Mouse (Mus musculus): ENCODE data around the gene Samhd1. TPM values are rescaled to one million over a fixed set of nuclear protein-coding genes. Genes with fewer than 3 reads are reported as not detected.
A peak's percentile ranks its signal among the peaks of the same experiment; 100 is the strongest.

Gene Samhd1
- polyA plus RNA-seq, 1 experiment from 2014 or later = 21.7 TPM

GRCm38 (mm10) chr2:157058342-157058998, 76.6 kb downstream of the Samhd1 start:
- Histone ChIP-seq H3K9ac (ENCODE audit: low read length) (peak overlapping the region; percentile 51), H3K27ac (ENCODE audit: low read depth, low read length) (peak overlapping the region; percentile 83), H3K27me3 (ENCODE audit: control insufficient read depth, insufficient read depth, low read length) (no peaks in the 10 kb centered on the region), H3K4me1 (ENCODE audit: control insufficient read depth, insufficient read depth, low read length) (peaks cover 15% of the 10 kb centered on the region), H3K36me3 (ENCODE audit: control insufficient read depth, insufficient read depth, low read length) (peaks cover 8% of the 10 kb centered on the region; the same call in 1 of the 2 replicates), H3K9me3 (ENCODE audit: control insufficient read depth, low read length) (no peaks in the 10 kb centered on the region), H3K4me2 (peak overlapping the region; percentile 32), H3K4me3 (ENCODE audit: low read depth, low read length) (no peak overlapping the region; the same call in 1 of the 2 replicates)
- DNase-seq (ENCODE audit: low spot score, missing footprints) = peak; percentile 94
- peak; percentile 91 for ATAC-seq (ENCODE audit: low FRiP score)
- WGBS = 8% methylated on average over 18 of the region's 18 CpGs

- Histone ChIP-seq H3K27ac (ENCODE audit: low read depth, low read length) (peak overlapping the region; percentile 83; the same call in 1 of the 2 replicates), H3K4me2 (no peak overlapping the region), H3K9me3 (ENCODE audit: control insufficient read depth, low read length) (no peaks in the 10 kb centered on the region), H3K4me1 (ENCODE audit: control insufficient read depth, insufficient read depth, low read length) (peaks cover 15% of the 10 kb centered on the region), H3K36me3 (ENCODE audit: control insufficient read depth, insufficient read depth, low read length) (peaks cover 14% of the 10 kb centered on the region; the same call in 1 of the 2 replicates), H3K27me3 (ENCODE audit: control insufficient read depth, insufficient read depth, low read length) (no peaks in the 10 kb centered on the region), H3K4me3 (ENCODE audit: low read depth, low read length) (no peak overlapping the region), H3K9ac (ENCODE audit: low read length) (no peak overlapping the region; the same call in 1 of the 2 replicates)
- ATAC-seq (ENCODE audit: low FRiP score) (no peak), DNase-seq (ENCODE audit: low spot score, missing footprints) (no peak)
- WGBS = 82% methylated on average over 4 of the region's 4 CpGs
Observed at GRCm38 (mm10) chr2:157057758-157058157, 77.3 kb downstream of the Samhd1 start.

- Histone ChIP-seq H3K27me3 (ENCODE audit: control insufficient read depth, insufficient read depth, low read length) (no peaks in the 10 kb centered on the region), H3K4me2 (no peak overlapping the region), H3K9ac (ENCODE audit: low read length) (no peak overlapping the region), H3K36me3 (ENCODE audit: control insufficient read depth, insufficient read depth, low read length) (peaks cover 18% of the 10 kb centered on the region), H3K4me1 (ENCODE audit: control insufficient read depth, insufficient read depth, low read length) (peaks cover 13% of the 10 kb centered on the region), H3K4me3 (ENCODE audit: low read depth, low read length) (no peak overlapping the region), H3K27ac (ENCODE audit: low read depth, low read length) (no peak overlapping the region), H3K9me3 (ENCODE audit: control insufficient read depth, low read length) (no peaks in the 10 kb centered on the region)
- no peak for ATAC-seq (ENCODE audit: low FRiP score)
- 94% methylated on average over 3 of the region's 3 CpGs for WGBS
- DNase-seq (ENCODE audit: low spot score, missing footprints) = no peak
Observed at GRCm38 (mm10) chr2:157057186-157057585, 77.9 kb downstream of the Samhd1 start.

- no peaks in the 10 kb centered on the region for H3K9me3 ChIP-seq (ENCODE audit: control insufficient read depth, low read length)
- no peak overlapping the region for H3K4me3 ChIP-seq (ENCODE audit: low read depth, low read length)
- H3K4me1 ChIP-seq (ENCODE audit: control insufficient read depth, insufficient read depth, low read length) = peaks cover 15% of the 10 kb centered on the region
- no peaks in the 10 kb centered on the region for H3K27me3 ChIP-seq (ENCODE audit: control insufficient read depth, insufficient read depth, low read length)
- peaks cover 18% of the 10 kb centered on the region for H3K36me3 ChIP-seq (ENCODE audit: control insufficient read depth, insufficient read depth, low read length)
- WGBS = 91% methylated on average over 6 of the region's 6 CpGs
- H3K4me2 ChIP-seq = no peak overlapping the region
- no peak for ATAC-seq (ENCODE audit: low FRiP score)
- no peak overlapping the region for H3K9ac ChIP-seq (ENCODE audit: low read length)
- H3K27ac ChIP-seq (ENCODE audit: low read depth, low read length) = no peak overlapping the region
- DNase-seq (ENCODE audit: low spot score, missing footprints) = no peak
Observed at GRCm38 (mm10) chr2:157055721-157056120, 79.3 kb downstream of the Samhd1 start.

- H3K9ac ChIP-seq (ENCODE audit: low read length) = no peak overlapping the region
- H3K27me3 ChIP-seq (ENCODE audit: control insufficient read depth, insufficient read depth, low read length) = no peaks in the 10 kb centered on the region
- no peaks in the 10 kb centered on the region for H3K9me3 ChIP-seq (ENCODE audit: control insufficient read depth, low read length)
- DNase-seq (ENCODE audit: low spot score, missing footprints) (no peak), ATAC-seq (ENCODE audit: low FRiP score) (no peak)
- WGBS = 75% methylated on average over 5 of the region's 5 CpGs
- H3K4me2 ChIP-seq = no peak overlapping the region
- H3K27ac ChIP-seq (ENCODE audit: low read depth, low read length) = no peak overlapping the region
- H3K36me3 ChIP-seq (ENCODE audit: control insufficient read depth, insufficient read depth, low read length) = peaks cover 16% of the 10 kb centered on the region
- no peak overlapping the region for H3K4me3 ChIP-seq (ENCODE audit: low read depth, low read length)
- peaks cover 23% of the 10 kb centered on the region for H3K4me1 ChIP-seq (ENCODE audit: control insufficient read depth, insufficient read depth, low read length)
Observed at GRCm38 (mm10) chr2:157054816-157055215, 80.2 kb downstream of the Samhd1 start.

GRCm38 (mm10) chr2:157054297-157054696, 80.8 kb downstream of the Samhd1 start:
- WGBS = 95% methylated on average over 8 of the region's 8 CpGs
- Histone ChIP-seq H3K4me2 (no peak overlapping the region), H3K36me3 (ENCODE audit: control insufficient read depth, insufficient read depth, low read length) (peaks cover 15% of the 10 kb centered on the region), H3K27ac (ENCODE audit: low read depth, low read length) (no peak overlapping the region), H3K4me3 (ENCODE audit: low read depth, low read length) (no peak overlapping the region), H3K4me1 (ENCODE audit: control insufficient read depth, insufficient read depth, low read length) (peaks cover 24% of the 10 kb centered on the region), H3K9me3 (ENCODE audit: control insufficient read depth, low read length) (no peaks in the 10 kb centered on the region), H3K27me3 (ENCODE audit: control insufficient read depth, insufficient read depth, low read length) (no peaks in the 10 kb centered on the region), H3K9ac (ENCODE audit: low read length) (no peak overlapping the region)
- DNase-seq (ENCODE audit: low spot score, missing footprints) (no peak), ATAC-seq (ENCODE audit: low FRiP score) (no peak)

GRCm38 (mm10) chr2:157053787-157054186, 81.3 kb downstream of the Samhd1 start:
- Histone ChIP-seq H3K27me3 (ENCODE audit: control insufficient read depth, insufficient read depth, low read length) (no peaks in the 10 kb centered on the region), H3K4me1 (ENCODE audit: control insufficient read depth, insufficient read depth, low read length) (peaks cover 19% of the 10 kb centered on the region), H3K36me3 (ENCODE audit: control insufficient read depth, insufficient read depth, low read length) (peaks cover 15% of the 10 kb centered on the region), H3K9ac (ENCODE audit: low read length) (no peak overlapping the region), H3K4me3 (ENCODE audit: low read depth, low read length) (no peak overlapping the region), H3K4me2 (no peak overlapping the region), H3K27ac (ENCODE audit: low read depth, low read length) (no peak overlapping the region), H3K9me3 (ENCODE audit: control insufficient read depth, low read length) (no peaks in the 10 kb centered on the region)
- WGBS = 73% methylated on average over 4 of the region's 4 CpGs
- DNase-seq (ENCODE audit: low spot score, missing footprints) = no peak
- ATAC-seq (ENCODE audit: low FRiP score) = no peak

GRCm38 (mm10) chr2:157053124-157053523, 81.9 kb downstream of the Samhd1 start:
- no peak overlapping the region for H3K27ac ChIP-seq (ENCODE audit: low read depth, low read length)
- H3K4me3 ChIP-seq (ENCODE audit: low read depth, low read length) = no peak overlapping the region
- no peak overlapping the region for H3K4me2 ChIP-seq
- peaks cover 12% of the 10 kb centered on the region for H3K4me1 ChIP-seq (ENCODE audit: control insufficient read depth, insufficient read depth, low read length)
- H3K27me3 ChIP-seq (ENCODE audit: control insufficient read depth, insufficient read depth, low read length) = no peaks in the 10 kb centered on the region
- H3K9me3 ChIP-seq (ENCODE audit: control insufficient read depth, low read length) = no peaks in the 10 kb centered on the region
- peaks cover 17% of the 10 kb centered on the region for H3K36me3 ChIP-seq (ENCODE audit: control insufficient read depth, insufficient read depth, low read length)
- 94% methylated on average over 5 of the region's 5 CpGs for WGBS
- DNase-seq (ENCODE audit: low spot score, missing footprints) (no peak), ATAC-seq (ENCODE audit: low FRiP score) (no peak)
- no peak overlapping the region for H3K9ac ChIP-seq (ENCODE audit: low read length)

GRCm38 (mm10) chr2:157052448-157052847, 82.6 kb downstream of the Samhd1 start:
- 84% methylated on average over 8 of the region's 8 CpGs for WGBS
- Histone ChIP-seq H3K9ac (ENCODE audit: low read length) (no peak overlapping the region), H3K27ac (ENCODE audit: low read depth, low read length) (no peak overlapping the region), H3K9me3 (ENCODE audit: control insufficient read depth, low read length) (no peaks in the 10 kb centered on the region), H3K27me3 (ENCODE audit: control insufficient read depth, insufficient read depth, low read length) (no peaks in the 10 kb centered on the region), H3K4me1 (ENCODE audit: control insufficient read depth, insufficient read depth, low read length) (peaks cover 12% of the 10 kb centered on the region), H3K4me2 (no peak overlapping the region), H3K4me3 (ENCODE audit: low read depth, low read length) (no peak overlapping the region), H3K36me3 (ENCODE audit: control insufficient read depth, insufficient read depth, low read length) (peaks cover 17% of the 10 kb centered on the region)
- ATAC-seq (ENCODE audit: low FRiP score) (no peak), DNase-seq (ENCODE audit: low spot score, missing footprints) (no peak)

Data from midbrain, embryonic 11.5 days (tissue).